Mouse (Mus musculus): ENCODE results near the gene Ube3c. TPM values are rescaled to one million over a fixed set of nuclear protein-coding genes. Genes with fewer than 3 reads are reported as not detected.
"Not testable (repeated sequence)": the region's sequence is repeated elsewhere in the genome, so short reads cannot be mapped to it uniquely, and the experiment has no call there.

Ube3c gene
- total RNA-seq, 2 experiments from 2014 or later = 37.5 to 41.4 TPM

- DNase-seq; intact Hi-C loops (cut with DNase I): not testable (repeated sequence)
These were observed 92.2 kb downstream of the Ube3c start for GRCm38 (mm10) chr5:29661246-29661645.

GRCm38 (mm10) chr5:29665391-29665790 is 96.3 kb downstream of the Ube3c start:
- no peak for DNase-seq
- intact Hi-C loops (cut with DNase I) = no loop called here

- intact Hi-C loops (cut with DNase I) = no loop called here
- no peak for DNase-seq
These were observed 103.5 kb downstream of the Ube3c start for GRCm38 (mm10) chr5:29672551-29672950.

- no peak for DNase-seq
- intact Hi-C loops (cut with DNase I) = no loop called here
These were observed 105.3 kb downstream of the Ube3c start for GRCm38 (mm10) chr5:29674305-29674704.

GRCm38 (mm10) chr5:29676445-29676844 is 107.4 kb downstream of the Ube3c start:
- DNase-seq = no peak
- intact Hi-C loops (cut with DNase I) = no loop called here

GRCm38 (mm10) chr5:29685085-29685484 is 116.0 kb downstream of the Ube3c start:
- DNase-seq = no peak
- intact Hi-C loops (cut with DNase I) = no loop called here

GRCm38 (mm10) chr5:29687671-29688070 is 118.6 kb downstream of the Ube3c start:
- intact Hi-C loops (cut with DNase I) = loop anchor here (2.0 kb wide), 1 partner anchor 299 kb away; no protein-coding TSS in a partner anchor
- peak in 1 of 2 experiments; percentile 51 for DNase-seq

- intact Hi-C loops (cut with DNase I) = no loop called here
These were observed 119.3 kb downstream of the Ube3c start for GRCm38 (mm10) chr5:29688352-29688751.

GRCm38 (mm10) chr5:29698493-29698892 is 129.5 kb downstream of the Ube3c start:
- intact Hi-C loops (cut with DNase I) = no loop called here
- no peak for DNase-seq

More at GRCm38 (mm10) chr5:29688352-29688751, 119.3 kb downstream of the Ube3c start:
- DNase-seq = no peak

- DNase-seq = no peak
- intact Hi-C loops (cut with DNase I) = no loop called here
These were observed 130.6 kb downstream of the Ube3c start for GRCm38 (mm10) chr5:29699520-29700202.

- no peak for DNase-seq
- intact Hi-C loops (cut with DNase I) = no loop called here
These were observed 138.2 kb downstream of the Ube3c start for GRCm38 (mm10) chr5:29707241-29707640.

- intact Hi-C loops (cut with DNase I) = no loop called here
- no peak for DNase-seq
These were observed 139.2 kb downstream of the Ube3c start for GRCm38 (mm10) chr5:29708258-29708657.

GRCm38 (mm10) chr5:29711631-29712030 is 142.6 kb downstream of the Ube3c start:
- DNase-seq = no peak
- intact Hi-C loops (cut with DNase I) = no loop called here

GRCm38 (mm10) chr5:29712906-29713305 is 143.9 kb downstream of the Ube3c start:
- intact Hi-C loops (cut with DNase I) = no loop called here
- DNase-seq = no peak

- intact Hi-C loops (cut with DNase I) = no loop called here
- no peak for DNase-seq
These were observed 152.1 kb downstream of the Ube3c start for GRCm38 (mm10) chr5:29721159-29721558.

- intact Hi-C loops (cut with DNase I) = no loop called here
- no peak for DNase-seq
These were observed 156.3 kb downstream of the Ube3c start for GRCm38 (mm10) chr5:29725369-29725768.

Other genes starting within 250 kb of the Ube3c start
- gene Lmbr1, start 190.9 kb upstream of the Ube3c start, total RNA-seq (2021) = 10 to 100 TPM; 18.4 to 19.3 TPM
- 10 to 100 TPM; 13.7 to 14.1 TPM for gene Nom1, start 134.6 kb upstream of the Ube3c start, total RNA-seq (2021)
- not detected for gene Mnx1, start 90.8 kb upstream of the Ube3c start, total RNA-seq (2021)
- 10 to 100 TPM; 72.1 to 74.6 TPM for gene Dnajb6, start 166.4 kb downstream of the Ube3c start, total RNA-seq (2021)
- gene Gm5129, start 166.7 kb downstream of the Ube3c start, total RNA-seq (2021) = not detected